Mouse (Mus musculus) embryonic stem cell, embryonic (primary cell): ENCODE results near the gene Sel1l2.

ENCODE experiments used
- CTCF ChIA-PET, 4 experiments: fragments of 300-600 bp in 2 of 4; fragments of 350-600 bp in 2 of 4; sonication (Branson Sonifier 250); formaldehyde crosslinking; loops; one replicate each; lab custom pipeline; 2022; ENCODE audit warnings: inconsistent platforms in 2 of 4; lab: Charles Lee
- POLR2A ChIA-PET, 4 experiments: fragments of 300-600 bp in 2 of 4; fragments of 350-600 bp in 2 of 4; sonication (Branson Sonifier 250); formaldehyde crosslinking; loops; one replicate each; lab custom pipeline; 2022; ENCODE audit warnings: antibody characterized with exemption in 4 of 4, inconsistent platforms in 1 of 4; lab: Charles Lee

Gene Sel1l2

DNA sequence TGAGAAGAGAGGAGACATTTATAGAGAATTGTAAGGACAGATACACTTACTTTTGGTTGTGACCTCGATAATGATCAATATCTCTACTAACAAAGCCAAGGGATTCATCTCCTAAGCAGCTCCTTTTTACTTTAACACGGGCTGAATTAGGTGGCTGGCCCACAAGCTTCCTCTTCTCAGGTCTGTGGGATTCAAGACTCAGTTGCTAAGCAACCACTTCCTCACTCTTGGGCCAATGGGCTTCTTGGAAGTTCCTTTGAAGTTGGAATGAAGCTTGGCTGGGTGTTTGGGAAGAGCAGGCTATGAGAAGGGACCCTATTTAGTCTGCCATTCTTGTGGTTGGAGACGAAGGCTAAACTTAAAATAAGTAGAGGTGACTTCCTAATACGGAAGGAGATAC, at the start of gene Sel1l2:
Gene Sel1l2 (minus strand): TSS at position 182 of the 400 bp plus-strand sequence.
- POLR2A ChIA-PET: no interaction called here
- CTCF ChIA-PET: no interaction called here

- ChIA-PET POLR2A (no interaction called here), CTCF (no interaction called here)
Measured at GRCm38 (mm10) chr2:140439081-140439480, 49.6 kb upstream of the Sel1l2 start.

DNA sequence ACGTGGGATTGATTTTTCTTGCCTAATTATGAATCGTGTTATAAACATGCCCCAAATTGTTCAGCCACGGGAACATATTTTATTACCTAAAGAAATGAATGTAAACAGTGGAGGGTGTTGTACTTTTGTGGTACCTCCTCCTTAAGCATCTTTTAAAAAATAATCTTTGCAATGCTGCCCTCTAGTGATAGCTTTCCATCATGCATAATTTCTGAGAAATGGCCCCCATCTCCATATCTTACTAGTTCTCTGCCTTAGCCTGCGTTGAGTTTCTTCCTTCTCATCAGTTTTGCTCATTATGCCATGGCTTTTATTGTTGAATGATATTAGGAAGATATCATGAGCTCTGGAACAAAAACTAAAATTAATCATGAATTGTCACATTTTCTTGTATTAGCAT, 37.8 kb upstream of the Sel1l2 start:
- ChIA-PET CTCF (interaction anchor here in 1 of 4 experiments (0.6 kb wide), 1 partner anchor 79 kb away, joined by 3 read pairs; no protein-coding TSS in a partner anchor), POLR2A (no interaction called here)

DNA sequence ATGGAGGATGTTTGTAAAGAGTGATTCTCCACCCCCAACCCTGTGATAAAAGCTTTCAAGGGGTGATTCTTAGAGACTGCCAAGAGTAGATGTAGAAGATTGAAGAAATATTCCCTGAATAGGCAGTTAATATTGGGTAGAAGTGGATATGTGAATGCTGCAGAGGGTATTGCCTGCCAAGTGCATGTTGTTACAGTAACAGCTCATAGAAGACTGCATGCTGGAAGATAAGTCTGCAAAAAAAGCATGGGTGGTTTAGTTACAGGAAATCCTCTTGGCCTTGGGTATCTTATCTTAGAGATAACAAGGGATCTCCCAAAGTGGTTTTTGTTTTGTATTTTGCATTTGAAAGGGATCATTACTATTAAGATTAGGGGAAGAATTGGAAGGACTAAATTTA, 36.3 kb upstream of the Sel1l2 start:
- ChIA-PET CTCF (no interaction called here), POLR2A (no interaction called here)

DNA sequence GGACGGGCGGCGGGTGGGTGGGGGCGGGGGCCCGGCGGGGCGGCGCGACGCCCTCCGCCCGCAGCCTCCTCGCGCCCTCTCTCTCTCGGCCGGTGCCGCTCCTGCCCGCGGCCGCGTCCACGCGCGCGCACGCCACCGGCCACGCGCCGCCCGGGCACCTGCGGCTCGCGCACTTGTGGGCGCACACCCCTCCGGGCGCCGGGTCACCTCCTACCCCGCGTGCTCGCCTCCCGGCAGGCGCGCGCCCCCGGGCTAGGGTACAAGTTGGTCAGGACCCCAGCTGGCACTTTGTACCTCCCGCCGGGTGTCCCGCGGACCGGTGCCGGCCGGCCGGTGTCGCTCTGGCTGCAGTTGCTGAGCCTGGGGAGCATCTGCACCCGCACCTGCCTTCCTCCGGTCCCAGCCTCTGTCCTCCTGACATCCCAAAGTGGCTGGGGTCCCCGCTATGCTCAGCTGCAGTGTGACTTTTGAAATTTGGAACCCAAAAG, 6.3 kb upstream of the Sel1l2 start:
- ChIA-PET CTCF (interaction anchor here in 1 of 4 experiments (1.3 kb wide), 1 partner anchor 717 kb away, joined by 4 read pairs; no protein-coding TSS in a partner anchor), POLR2A (interaction anchor here in 3 of 4 experiments (1.0 to 1.6 kb wide), 7 partner anchors 28 to 329 kb away, joined by 3 to 5 read pairs (median 4); partner anchors contain the start of genes Flrt3 (in 1 of the 3) and Tasp1 (in 1 of the 3))

- POLR2A ChIA-PET: interaction anchor here in 3 of 4 experiments (0.6 to 1.6 kb wide), 10 partner anchors 29 to 716 kb away, joined by 3 to 5 read pairs (median 4); partner anchors contain the start of genes Flrt3 (in 2 of the 3) and Tasp1 (in 1 of the 3)
- CTCF ChIA-PET: interaction anchor here in 2 of 4 experiments (0.6 to 1.3 kb wide), 2 partner anchors 53 to 716 kb away, joined by 3 to 4 read pairs; no protein-coding TSS in a partner anchor
Measured at GRCm38 (mm10) chr2:140395179-140395578, 5.7 kb upstream of the Sel1l2 start, which contains the start of gene Macrod2. Macrod2 (plus strand) TSS chr2:140395309.

DNA sequence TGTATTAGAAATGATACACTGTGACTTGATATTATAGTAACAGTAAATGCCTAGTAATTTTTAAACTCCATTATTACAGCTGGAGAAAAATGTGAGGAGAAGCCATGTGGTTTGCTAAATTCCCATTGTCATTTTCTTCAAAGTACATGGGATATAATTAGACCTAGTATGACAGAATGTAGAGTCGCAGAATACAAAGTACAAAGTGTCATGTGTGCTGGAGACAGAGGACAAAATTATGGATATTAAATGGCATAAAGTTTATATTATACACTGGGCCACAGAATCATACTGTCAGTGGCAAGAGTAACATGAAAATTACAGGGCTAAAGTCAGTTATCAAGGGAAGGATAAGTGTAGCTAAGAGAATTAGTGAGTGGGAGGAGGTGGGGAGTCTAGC, 24.7 kb downstream of the Sel1l2 start:
- CTCF ChIA-PET: no interaction called here
- POLR2A ChIA-PET: no interaction called here

GRCm38 (mm10) chr2:140359905-140360304, 29.6 kb downstream of the Sel1l2 start:
- ChIA-PET CTCF (interaction anchor here in 1 of 4 experiments (0.6 kb wide), 1 partner anchor 191 kb away, joined by 7 read pairs; no protein-coding TSS in a partner anchor), POLR2A (no interaction called here)

DNA sequence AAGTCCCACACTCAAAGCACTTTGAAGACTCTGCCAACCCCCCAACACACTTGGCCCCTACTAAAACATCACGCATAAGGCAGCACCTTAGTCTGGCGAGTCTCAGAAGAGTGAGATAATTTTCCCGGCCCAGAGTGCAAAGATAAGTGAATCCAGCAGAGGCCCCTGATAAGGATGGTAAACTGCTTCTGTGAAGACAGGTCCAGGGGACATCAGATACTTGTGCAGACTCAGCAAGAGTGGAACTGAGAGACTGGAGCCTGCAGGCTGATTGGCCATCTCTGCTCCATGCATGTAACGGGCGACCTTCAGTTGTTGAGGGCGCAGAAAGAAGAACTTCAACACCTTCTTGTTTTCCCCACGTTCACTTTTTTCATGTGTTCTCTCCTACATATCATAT, 47.1 kb downstream of the Sel1l2 start:
- ChIA-PET CTCF (no interaction called here), POLR2A (no interaction called here)

GRCm38 (mm10) chr2:140330508-140331306, 58.8 kb downstream of the Sel1l2 start:
- POLR2A ChIA-PET: no interaction called here
- CTCF ChIA-PET: interaction anchor here in 1 of 4 experiments (0.7 kb wide), 1 partner anchor 635 kb away, joined by 3 read pairs; no protein-coding TSS in a partner anchor

GRCm38 (mm10) chr2:140302976-140303708, 86.4 kb downstream of the Sel1l2 start:
- POLR2A ChIA-PET: interaction anchor here in 1 of 4 experiments (0.5 to 0.7 kb wide), 2 partner anchors 106 to 375 kb away, joined by 3 to 4 read pairs; no protein-coding TSS in a partner anchor

DNA sequence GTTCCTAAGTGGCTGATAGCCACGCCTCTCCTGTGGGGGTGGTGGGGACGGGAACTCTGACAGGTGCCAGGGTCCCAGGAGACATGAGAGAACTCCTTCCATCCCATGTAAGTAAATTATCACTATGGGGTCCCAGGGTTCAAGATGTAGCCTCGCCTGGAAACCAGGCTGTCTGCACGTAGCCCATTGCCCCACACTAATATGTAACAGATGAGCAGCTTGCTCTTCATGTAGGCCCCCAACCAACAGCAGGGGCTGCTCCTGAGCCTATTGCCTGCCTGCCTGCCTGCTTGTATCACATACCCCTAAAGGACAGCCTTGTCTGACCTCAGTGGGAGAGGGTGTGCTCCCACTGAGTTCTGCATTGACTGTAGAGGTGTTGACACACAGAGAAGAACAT, 92.4 kb downstream of the Sel1l2 start:
- ChIA-PET CTCF (no interaction called here), POLR2A (no interaction called here)

More at GRCm38 (mm10) chr2:140302976-140303708, 86.4 kb downstream of the Sel1l2 start:
- CTCF ChIA-PET: no interaction called here

DNA sequence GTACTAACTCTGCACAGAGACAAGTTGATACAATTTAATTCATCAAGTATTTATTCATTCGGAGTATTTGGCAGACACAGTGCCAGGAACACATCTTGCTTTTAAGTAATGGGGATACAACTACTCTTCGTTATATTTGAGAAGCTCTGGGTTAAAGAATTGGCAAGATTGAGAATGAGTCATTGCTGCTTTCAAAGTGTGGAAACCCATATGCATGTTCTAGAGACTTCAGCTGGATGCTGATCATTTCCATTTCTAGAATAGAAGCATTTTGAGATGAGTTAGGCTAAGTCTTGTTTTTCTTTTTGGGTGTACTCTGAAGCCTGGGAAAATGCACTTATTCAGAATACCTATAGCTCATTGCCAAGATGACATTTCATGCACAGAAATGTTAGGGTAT, 95.7 kb downstream of the Sel1l2 start:
- ChIA-PET CTCF (no interaction called here), POLR2A (no interaction called here)

DNA sequence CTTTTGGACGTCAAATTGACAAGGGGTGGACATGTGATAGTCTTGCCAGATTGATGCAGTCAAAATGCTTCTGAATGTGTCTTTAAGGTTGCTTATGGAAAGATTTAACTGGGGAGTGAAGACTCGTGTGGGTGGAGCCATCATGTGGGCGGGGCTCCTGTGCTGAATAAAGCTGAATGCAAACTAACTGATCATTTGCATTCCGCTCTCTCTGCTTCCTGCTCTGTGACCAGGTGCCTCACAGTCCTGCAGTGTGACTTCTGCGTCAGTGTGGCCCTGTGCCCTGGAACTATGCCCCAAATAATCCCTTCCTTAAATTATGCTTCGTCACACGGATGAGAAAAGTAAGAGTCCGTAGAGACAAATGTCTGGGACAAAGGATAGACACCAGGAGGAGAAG, 108.7 kb downstream of the Sel1l2 start:
- ChIA-PET POLR2A (interaction anchor here in 1 of 4 experiments (1.1 kb wide), 1 partner anchor 101 kb away, joined by 3 read pairs; no protein-coding TSS in a partner anchor), CTCF (no interaction called here)

DNA sequence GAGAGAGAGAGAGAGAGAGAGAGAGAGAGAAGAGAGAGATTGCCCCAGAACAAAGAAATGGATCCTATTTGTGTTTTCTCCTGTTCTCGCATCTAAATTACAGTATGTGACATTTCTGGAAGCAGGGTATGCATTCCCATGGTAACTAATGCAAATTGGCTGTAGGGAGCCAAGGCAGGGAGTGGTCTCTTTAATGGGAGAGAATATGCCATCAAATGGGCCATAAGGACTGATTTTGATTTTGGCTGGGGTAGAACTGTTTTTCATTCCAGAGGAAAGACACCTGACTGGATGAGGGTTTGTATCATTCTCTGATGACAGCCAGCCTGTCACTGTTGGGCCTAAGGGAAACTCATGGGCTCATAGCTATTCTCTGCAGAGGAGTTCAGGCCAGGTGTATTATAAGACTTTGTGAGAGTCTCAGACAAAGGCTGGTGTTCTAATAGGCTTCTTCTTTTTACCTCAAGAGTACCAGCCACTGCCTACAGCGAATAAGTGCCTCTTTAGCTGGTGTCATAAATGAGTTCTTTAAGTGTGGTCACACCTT, 133.8 kb downstream of the Sel1l2 start:
- CTCF ChIA-PET: no interaction called here
- POLR2A ChIA-PET: no interaction called here

- ChIA-PET CTCF (interaction anchor here in 1 of 4 experiments (0.6 kb wide), 1 partner anchor 14 kb away, joined by 3 read pairs; no protein-coding TSS in a partner anchor), POLR2A (no interaction called here)
Measured at GRCm38 (mm10) chr2:140254256-140254655, 135.2 kb downstream of the Sel1l2 start.

DNA sequence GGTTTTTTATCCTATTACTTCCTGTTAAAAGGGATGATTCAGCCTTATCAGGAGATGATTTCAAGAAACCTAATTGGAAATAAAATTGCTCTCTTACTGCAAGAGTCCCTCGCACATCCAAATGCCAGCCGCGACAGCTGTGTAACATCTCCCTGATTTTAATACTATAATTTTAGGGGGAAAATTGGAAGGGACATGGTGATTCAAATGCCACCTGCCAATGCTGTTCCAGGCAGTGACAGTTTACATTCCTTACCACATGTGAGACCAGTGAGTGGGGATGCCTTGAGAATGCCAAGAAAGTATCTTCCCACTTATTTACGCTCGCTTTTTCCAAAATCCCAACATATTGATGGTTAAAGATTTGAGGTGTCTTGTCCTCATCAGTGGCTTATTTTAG, 146.4 kb downstream of the Sel1l2 start:
- ChIA-PET CTCF (interaction anchor here in 2 of 4 experiments (0.6 kb wide), 2 partner anchors 31 to 1587 kb away, joined by 3 to 4 read pairs; no protein-coding TSS in a partner anchor), POLR2A (interaction anchor here in 3 of 4 experiments (0.6 to 0.9 kb wide), 3 partner anchors 21 to 395 kb away, joined by 3 read pairs; partner anchors contain the start of genes Esf1 (in 1 of the 3) and Ndufaf5 (in 1 of the 3))

- ChIA-PET CTCF (interaction anchor here in 2 of 4 experiments (0.6 to 0.7 kb wide), 3 partner anchors 30 to 1587 kb away, joined by 3 to 13 read pairs (median 4); no protein-coding TSS in a partner anchor), POLR2A (interaction anchor here in 2 of 4 experiments (0.6 kb wide), 2 partner anchors 22 to 395 kb away, joined by 3 read pairs; no protein-coding TSS in a partner anchor)
Measured at GRCm38 (mm10) chr2:140242398-140242797, 147.1 kb downstream of the Sel1l2 start.
